Mouse (Mus musculus) urinary bladder, postnatal 36 days (tissue): ENCODE results near the gene Ophn1.

Experiments
- DNase-seq, 2 experiments: peaks; one replicate each; pipeline ENCODE4 v3.0.0; 2022; ENCODE audit warnings: low spot score in 2 of 2, mixed read lengths in 1 of 2

Ophn1 gene

DNA sequence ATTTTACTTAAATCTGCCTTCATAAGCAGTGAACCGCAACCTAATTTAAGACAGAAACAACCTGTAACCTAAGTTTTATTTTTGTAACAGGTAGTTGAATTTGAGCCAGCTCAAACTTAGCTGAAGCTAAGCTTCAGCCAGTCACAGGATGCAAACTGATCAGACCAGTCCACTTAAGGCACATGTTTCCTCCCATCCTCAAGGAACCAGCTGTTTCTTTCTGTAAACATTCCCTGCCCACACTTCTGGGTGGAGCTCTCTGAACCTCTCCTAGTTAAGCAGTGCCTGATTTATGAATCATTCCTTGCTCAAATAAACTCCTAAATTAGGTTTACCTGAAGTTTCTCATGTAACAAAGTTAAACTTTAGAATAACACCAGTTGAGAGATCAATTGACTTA, 54.8 kb downstream of the Ophn1 start:
- no peak for DNase-seq

DNA sequence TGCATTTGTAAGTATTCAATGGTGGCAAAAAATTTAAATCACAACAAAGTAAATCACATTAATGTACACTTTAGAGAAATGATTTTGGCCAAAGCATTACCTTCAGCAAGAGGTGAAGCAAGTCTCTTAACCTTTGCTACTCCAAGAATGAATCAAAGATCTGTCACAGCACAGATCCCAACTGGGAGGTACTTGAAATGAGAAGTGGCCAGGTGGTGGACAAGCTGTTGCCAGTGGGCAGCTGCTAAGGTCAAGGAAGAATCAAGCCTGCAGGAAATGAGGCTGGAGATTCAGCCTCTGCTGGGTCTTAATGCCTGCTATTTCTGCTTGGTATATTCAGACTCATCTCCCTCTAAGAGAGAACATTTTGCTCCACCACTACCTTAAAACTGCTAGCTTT, 87.0 kb downstream of the Ophn1 start:
- DNase-seq = no peak

DNA sequence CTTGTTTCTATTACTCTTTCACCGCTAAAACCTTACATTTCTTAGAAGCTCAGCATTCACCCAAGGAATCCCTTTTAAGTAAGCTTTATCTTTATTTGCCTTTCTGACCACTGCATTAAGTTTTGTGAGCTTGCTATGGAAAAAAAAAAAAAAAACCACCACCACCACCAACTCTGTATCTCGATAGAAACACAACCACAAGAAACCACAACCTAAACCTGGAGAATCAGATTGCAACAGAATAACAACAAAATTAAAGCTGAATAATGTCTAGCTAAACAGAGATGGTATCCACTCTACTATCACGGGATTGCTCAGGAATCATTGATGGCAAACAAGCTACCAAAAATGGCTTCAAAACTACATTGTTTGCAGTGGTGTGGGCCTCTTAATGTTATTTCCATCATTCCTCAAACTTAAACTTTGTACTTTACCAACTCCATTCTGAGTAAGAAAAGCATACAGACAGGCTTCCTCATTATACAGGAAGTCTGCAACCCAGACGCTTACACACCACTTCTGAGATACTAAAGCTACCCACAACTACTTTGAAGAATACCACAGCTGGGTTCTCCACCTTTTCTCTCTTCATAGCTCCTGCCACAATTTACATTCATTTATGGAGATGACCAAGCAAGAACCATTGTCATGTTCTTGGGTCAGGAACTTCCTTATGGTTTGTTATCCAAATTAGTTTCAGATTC, 116.4 kb downstream of the Ophn1 start:
- DNase-seq = no peak

DNA sequence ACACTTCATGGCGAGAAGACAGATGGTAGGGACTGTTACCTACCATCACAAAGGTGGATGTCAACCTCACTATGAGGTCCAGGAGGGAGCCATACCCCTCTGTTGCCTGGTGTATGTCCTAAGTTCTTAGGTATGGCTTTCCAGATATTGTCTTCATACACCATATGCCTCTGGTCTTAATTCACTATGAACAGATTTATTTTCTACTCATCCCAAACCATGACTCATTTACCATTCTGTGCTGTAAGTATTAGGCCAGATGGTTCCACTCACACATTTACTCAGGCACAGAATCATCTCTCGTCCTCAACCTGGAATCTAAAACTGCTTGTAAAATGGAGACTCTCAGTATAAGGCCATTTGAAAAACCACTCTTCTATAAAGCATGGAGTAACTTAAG, 135.7 kb downstream of the Ophn1 start:
- DNase-seq = no peak

DNA sequence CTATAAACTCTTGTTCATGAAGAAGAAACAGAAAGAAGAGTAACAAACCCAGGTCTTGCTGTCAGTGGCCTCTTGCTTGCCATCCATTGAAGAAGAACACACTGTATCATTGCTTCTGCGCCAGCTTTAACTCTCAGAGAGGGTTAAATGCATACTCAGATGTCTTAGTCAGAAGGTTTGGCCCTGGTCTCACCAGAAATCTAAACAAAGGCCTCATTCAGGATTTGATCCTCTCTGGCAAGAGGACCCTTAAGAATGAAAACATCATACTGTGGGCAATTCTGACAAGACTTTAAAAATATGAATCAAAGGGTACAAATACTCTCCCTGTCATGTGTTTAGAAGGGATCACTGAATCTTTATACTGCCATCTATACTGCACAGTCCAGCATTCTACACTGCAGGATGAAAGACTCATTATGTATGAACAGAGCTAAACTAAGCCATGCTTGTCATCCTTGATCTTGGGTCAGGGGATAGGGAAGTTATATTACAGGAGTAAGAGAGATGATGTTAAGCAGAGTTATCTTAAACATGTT, 139.5 kb downstream of the Ophn1 start:
- DNase-seq = no peak

DNA sequence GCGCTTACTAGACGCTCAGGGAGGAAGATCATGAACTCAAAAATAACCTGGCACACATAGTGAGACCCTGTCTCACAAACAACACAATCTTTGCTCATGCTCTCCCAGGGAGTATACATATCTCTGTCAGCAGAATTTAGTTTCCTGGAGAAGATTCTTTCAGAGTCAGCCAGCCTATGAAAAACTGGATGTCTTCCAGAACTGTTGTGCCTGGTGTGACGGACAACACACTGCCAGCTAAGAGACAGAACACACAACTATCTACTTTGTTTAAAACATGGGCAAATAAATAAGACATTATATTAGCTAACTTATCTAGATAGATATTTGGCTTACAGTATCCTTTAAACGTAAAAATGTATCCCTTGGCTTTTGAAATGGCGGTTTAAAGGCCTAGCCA, 154.1 kb downstream of the Ophn1 start:
- no peak for DNase-seq

DNA sequence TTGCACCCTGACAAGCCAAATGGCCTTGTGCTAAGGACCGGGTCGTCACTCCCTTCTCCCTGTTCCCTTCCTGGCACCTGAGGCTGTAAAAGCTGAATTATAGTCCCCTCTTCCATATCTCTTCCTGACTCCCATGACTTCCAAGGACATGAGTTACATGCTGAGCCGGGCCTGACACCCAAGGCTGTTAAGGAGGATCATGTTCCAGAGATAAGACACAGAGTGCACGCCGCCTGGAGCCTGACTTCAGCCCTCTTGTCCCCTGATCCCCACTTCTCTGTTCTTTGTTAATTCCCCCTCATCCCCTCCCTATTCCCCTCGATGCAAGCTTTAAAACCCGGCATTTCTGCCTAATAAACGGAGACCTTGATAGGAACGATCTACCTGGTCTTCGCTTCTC, 167.8 kb downstream of the Ophn1 start:
- no peak for DNase-seq

DNA sequence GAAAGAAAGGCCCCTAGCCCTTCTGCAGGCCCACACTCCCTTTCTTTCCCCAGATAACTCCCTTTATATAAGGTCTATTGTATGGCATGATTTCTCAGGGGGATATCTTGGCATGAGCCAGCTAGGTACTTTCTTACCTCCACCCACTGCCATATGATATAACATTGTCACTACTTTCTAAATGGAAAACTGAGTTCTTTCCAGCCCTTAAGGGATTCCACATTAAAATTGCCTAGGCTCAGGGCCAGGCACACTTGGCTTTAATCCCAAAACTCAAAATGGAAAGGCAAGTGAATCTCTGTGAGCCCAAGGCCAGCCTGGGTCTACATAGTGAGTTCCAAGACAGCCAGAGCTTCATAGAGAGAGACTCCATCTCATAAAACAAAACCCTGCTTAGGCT, 183.1 kb downstream of the Ophn1 start:
- DNase-seq = peak in 1 of 2 experiments; percentile 4

DNA sequence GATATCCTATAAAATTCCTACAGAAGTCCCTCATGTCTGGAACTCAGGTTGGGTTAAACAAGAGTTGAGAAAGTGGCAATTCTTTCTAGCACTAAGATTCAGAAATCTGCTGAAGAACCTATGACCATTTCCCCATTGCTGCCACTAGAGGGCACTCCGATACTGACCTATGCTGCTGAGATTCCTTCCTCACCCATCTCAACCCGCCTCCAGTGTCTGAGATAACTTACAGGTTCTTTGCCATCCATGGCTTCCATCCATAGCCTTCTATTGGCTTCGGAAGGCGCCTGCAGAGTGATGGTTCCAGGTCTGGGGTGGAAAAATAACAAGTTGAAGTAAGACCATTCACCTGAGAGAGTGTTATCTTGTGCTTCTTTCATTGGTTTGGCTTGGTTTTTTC, 189.2 kb downstream of the Ophn1 start:
- peak; percentile 11 to 30 for DNase-seq

DNA sequence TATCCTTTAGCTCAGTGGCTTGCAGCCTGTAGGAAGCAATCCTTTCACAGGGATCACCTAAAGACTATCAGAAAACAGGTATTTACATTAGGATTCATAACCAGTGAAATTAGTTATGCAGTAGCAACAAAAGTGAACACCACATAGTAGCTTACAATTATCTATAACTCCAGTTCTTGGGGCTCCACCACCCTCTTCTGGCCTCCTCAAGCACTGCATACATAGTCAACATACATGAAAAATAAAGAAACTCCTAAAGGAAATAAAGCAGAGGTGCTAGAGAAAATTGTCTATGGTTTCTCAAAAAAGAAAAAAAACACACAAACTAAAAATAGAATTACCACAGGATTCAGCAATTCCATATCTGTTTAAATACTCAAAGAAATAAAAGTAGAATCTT, 208.2 kb downstream of the Ophn1 start:
- DNase-seq = no peak

DNA sequence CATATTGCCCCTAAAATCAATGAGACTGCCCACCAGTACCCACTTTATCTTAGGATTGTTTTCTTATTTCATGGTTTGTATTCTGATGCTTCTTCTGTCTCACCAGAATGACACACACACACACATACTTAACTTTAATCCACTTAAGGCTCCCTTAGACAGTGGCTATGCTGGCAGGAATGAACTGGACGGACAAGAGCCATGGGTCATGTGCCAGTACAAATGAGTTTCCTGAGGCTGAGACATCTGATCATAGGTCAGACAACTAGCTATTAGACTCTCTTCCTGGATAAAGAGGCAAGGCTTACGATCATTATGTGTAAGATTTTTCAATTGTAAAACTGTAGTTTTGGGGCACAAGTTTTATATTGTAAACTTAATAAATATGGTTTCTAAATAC, 209.5 kb downstream of the Ophn1 start:
- no peak for DNase-seq

DNA sequence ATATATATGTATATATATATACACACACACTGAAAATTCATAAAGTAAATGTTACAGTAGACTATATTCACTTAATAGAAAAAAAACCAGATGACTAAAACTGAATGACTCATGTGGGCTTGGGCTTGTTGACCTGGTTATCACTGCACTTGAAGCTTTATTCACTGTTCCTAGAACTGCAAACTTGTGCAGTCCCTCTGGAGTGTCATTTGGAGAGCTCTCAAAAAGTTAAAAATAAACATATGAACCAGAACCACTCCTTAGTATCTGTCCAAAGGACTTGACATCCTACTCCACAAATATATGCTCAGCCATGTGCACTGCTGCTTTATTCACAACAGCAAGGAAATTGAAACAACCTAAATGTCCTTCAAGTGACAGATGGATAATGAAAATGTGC, 219.8 kb downstream of the Ophn1 start:
- DNase-seq = no peak

DNA sequence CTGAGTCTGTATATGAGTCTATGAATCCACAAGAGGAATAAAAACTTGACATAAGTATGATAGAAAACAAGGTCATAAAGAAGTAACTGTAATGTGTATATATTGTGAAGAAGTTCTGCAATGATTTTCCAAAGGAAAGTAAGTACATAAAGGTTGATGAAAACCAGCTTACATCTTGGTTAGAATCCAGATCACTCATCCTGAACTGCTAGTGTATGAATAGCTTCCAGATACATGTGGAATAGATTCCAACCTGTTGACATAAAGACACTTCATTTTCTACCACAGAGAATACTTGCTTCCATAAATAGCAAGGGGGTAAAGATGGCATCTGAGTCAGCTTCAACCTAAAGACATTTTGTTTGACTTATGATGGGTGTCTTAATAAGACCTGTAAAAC, 239.4 kb downstream of the Ophn1 start:
- DNase-seq = no peak

DNA sequence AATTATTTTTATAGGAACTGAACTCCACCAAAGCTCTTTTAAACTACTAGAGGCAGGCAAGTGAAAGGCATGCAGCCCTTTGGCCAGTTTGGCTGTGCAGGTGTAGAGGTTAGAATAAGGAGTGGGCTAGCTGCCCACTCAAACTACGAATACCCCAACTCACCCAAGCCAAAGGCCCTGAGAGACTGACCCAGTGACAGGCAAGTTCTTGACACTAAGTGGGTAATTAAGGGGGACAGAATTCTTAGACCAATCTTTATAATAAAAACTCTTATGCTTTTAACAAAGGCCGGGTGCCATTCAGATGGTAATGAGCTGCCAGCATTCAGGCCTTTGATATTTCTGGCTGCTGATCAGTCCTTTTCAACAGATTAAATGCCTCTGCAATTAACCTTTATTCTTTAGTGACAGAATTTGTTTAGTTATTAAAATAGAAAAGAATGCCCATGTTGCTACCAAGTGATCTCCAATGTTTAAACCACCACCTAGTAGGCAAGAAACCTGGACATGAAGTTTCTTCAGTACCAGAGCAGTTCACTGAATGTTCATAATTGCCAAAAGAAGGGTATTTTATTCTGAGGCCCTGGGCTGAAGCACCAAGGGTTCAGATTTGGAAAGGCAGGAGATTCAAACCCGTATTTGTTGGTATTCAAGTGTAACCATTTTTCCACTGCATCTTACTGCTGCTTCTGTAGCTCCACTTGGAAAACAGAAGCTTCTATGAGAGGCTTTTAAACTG, 262.0 kb downstream of the Ophn1 start:
- DNase-seq = no peak

DNA sequence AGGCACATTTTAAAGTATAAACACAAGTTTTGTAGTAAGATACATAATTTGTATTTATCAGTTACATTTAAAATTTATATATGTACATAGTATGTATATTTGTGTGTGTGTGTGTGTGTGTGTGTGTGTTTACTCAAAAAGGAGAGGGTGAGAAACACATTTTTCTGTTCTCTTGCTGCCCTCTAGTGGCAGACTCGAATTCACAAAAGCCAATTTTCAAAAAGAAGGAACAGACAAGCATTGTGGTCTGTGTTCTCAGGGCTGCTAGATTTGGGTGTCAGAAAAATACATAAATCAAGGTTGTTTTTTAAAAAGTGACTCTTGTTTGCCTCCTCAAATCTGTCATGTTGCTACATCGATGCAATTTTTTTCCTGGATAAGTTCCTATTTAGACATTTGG, 272.0 kb downstream of the Ophn1 start:
- peak; percentile 1 to 2 for DNase-seq

DNA sequence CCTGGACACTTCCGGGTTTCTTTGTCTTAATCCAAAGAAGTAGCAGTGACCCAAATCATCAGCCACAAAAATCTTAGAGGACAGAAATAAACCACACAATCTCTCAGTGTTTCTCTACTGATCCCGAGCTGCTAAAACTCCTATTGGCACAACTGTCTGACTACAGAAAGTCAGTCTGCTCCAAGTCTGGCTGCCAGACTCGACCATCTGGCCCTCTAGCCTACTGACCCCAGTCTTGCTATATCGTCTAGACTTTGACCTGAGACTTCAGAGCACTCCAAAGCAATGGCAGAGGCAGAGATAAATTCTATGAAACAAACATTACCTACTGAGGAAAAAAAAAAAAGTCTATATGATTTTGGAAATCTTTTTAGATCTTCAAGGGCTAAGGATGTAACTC, 273.4 kb downstream of the Ophn1 start:
- DNase-seq = no peak

DNA sequence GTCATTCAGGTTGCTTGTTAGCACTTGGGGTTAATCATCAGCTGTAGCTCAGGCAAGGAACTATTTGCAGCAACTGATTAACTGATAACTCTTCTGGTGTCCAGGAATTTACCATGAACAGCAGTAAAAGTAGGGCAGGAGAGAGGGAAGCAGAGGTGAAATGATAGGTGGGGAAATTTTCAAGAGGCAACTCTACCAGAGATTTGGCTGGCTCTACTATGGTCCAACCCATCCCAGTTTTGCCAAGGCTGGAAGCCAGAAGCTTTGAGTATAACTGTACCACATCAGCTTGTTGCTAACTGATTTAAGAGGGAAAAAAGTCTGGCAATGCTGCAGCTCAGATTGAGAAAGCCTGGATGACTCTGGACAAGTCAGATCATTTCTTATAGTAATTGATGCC, 316.6 kb downstream of the Ophn1 start:
- DNase-seq = no peak

DNA sequence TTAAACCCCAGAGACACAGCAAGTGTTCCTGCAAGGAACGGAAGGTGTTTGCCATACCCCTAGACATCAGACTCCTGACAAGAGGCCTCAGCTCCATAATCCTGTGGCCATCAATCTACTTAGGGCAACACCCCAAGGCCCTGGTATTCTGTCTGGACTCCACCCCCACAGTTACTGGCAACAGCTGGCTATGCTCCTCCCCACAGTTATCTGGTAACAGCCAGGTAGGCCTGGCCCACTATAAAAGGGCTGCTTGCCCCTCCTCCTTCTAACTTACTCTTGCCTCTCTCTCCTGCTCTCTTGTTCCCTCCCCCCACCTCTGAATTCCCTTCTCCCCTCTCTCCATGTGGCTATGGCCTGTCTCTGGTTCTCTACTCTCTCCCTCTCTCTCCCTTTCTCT, 344.4 kb downstream of the Ophn1 start:
- DNase-seq = no peak

DNA sequence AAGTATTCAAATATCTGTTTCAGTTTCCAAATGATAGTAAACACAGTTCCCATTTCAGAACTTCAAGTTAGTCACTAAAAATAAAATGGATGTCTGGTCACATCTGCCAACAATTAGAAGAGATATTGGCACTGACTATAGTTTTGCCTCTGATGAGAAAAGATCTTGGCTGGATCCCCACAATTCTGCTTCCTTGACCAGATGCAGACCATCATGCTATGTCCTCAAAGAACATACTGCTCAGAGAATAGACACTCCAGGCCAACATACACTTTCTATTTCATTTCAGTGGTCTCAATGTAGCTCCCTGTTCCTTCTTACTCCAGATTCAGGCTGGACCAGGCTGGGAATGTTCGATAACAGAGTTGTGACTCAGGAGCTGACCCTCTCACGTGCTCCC, 375.5 kb downstream of the Ophn1 start:
- no peak for DNase-seq

DNA sequence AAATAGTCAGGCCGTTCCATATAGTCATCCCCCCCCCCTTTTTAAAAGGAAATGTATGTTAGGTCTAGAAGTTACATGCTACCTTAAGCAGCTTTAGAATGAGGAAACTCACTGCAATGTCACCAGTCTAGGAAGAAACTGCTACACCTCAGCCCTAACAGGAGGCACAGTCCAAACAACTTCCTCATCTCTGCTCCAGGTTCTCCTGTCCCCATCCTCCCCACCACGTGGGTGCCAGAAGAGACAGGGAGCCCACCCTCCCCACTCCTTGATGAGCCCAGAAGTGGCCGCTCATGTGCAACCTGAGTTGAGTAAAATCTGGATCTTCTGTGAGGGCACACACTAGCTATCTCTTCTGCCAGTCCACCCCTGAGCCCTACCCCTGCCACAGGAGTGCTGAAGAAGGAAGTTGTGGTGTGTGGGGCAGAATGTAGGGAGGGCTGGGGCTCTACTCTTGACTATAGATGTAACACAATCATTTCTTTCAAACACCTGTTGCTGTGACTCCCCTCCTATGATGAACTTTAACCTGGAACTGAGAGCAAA, 376.4 kb downstream of the Ophn1 start:
- DNase-seq = no peak
